Mouse (Mus musculus) liver, embryonic 11.5 days (tissue): ENCODE data around the gene Map1b. TPM values are rescaled to one million over a fixed set of nuclear protein-coding genes. Genes with fewer than 3 reads are reported as not detected.

Experiments
- ATAC-seq: fragments of 200-750 bp; cut with Nextera tagmentation; replicated peaks from 2 replicates; pipeline ENCODE4 v1.8.0; 2017; ENCODE audit warnings: moderate number of reproducible peaks, mild to moderate bottlenecking, moderate TSS enrichment, moderate library complexity; ENCODE audit not compliant: low FRiP score
- DNase-seq: peaks from one replicate; pipeline ENCODE4 v3.0.0-alpha.2; 2017; ENCODE audit warnings: low spot score
- H3K27ac ChIP-seq: fragments of 300-500 bp; sonication (generic); 2 replicates; pipeline ENCODE4 v1.5.1; 2014; ENCODE audit warnings: mild to moderate bottlenecking, low read depth, low read length, control low read depth
- H3K27me3 ChIP-seq: fragments of 300-500 bp; sonication (generic); replicated peaks from 2 replicates; pipeline ENCODE4 v1.6.1; 2014; ENCODE audit warnings: low read length, mixed read lengths; ENCODE audit not compliant: control insufficient read depth, insufficient read depth
- H3K36me3 ChIP-seq: fragments of 300-500 bp; sonication (generic); 2 replicates; pipeline ENCODE4 v1.6.1; 2014; ENCODE audit warnings: mild to moderate bottlenecking, low read length, moderate library complexity, mixed read lengths; ENCODE audit not compliant: control insufficient read depth, insufficient read depth
- H3K4me1 ChIP-seq: fragments of 300-500 bp; sonication (generic); replicated peaks from 2 replicates; pipeline ENCODE4 v1.6.1; 2014; ENCODE audit warnings: low read length, mixed read lengths; ENCODE audit not compliant: control insufficient read depth, insufficient read depth
- H3K4me2 ChIP-seq: fragments of 300-500 bp; sonication (generic); 2 replicates; pipeline ENCODE4 v1.6.1; 2014; ENCODE audit warnings: mild to moderate bottlenecking, control low read depth, moderate library complexity
- H3K4me3 ChIP-seq: fragments of 300-500 bp; sonication (generic); 2 replicates; pipeline ENCODE4 v1.5.1; 2014; ENCODE audit warnings: low read depth, low read length, control low read depth
- H3K9ac ChIP-seq: fragments of 300-500 bp; sonication (generic); 2 replicates; pipeline ENCODE4 v1.6.1; 2014; ENCODE audit warnings: low read depth, low read length, control low read depth
- H3K9me3 ChIP-seq: fragments of 300-500 bp; sonication (generic); 2 replicates; pipeline ENCODE4 v1.6.1; 2016; ENCODE audit warnings: low read length, inconsistent platforms, mixed read lengths; ENCODE audit not compliant: control insufficient read depth
- WGBS: fragments of 180-500 bp; shearing (Covaris S2); extraction: QIAGEN DNeasy Blood & Tissue Kit; methylation state at CpG from one replicate; pipeline ENCODE4 v1.1.7; 2014; 5-methylcytosine and 5-hydroxymethylcytosine counted together
- polyA plus RNA-seq: library from polyadenylated mRNA; unstranded; fragments of >200 nt; fragmentation: Nextera tagmentation; extraction: Ambion mirVana; gene quantifications from 2 replicates; pipeline ENCODE4 v1.2.1, GENCODE M21; 2014

Gene Map1b
- polyA plus RNA-seq, 1 experiment from 2014 or later = 39.6 TPM

- H3K9me3 ChIP-seq = no peaks in the 10 kb centered on the region
- no peaks in the 10 kb centered on the region for H3K36me3 ChIP-seq
- no peak for ATAC-seq
- H3K4me3 ChIP-seq = no peak overlapping the region
- no peak overlapping the region for H3K9ac ChIP-seq
- H3K27ac ChIP-seq = no peak overlapping the region
- H3K4me1 ChIP-seq = no peaks in the 10 kb centered on the region
- DNase-seq = no peak
- no peak overlapping the region for H3K4me2 ChIP-seq
- 85% methylated on average over 7 of the region's 7 CpGs for WGBS
- H3K27me3 ChIP-seq = no peaks in the 10 kb centered on the region
Observed at GRCm38 (mm10) chr13:99387901-99388811, 128.2 kb downstream of the Map1b start.

DNA sequence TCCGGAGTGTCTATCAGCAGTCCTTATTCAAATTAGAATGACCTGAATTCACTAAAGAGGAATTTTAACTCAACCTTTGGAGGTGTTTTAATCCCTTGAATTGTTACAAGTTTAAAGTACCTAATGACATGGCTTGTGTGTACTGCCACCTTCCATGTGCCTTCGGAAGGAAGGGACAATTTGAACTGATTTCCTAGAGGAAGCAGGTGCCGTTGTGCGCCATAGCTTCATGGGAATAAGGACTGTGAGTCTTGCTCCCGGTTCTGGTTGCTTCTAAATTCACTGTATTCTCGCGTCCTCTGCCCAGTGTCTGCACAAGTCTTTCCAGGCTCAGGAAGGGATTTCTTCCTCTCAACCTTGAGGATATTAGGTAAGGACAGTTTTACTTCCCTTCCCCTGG, 130.0 kb downstream of the Map1b start:
- DNase-seq = no peak
- no peaks in the 10 kb centered on the region for H3K27me3 ChIP-seq
- H3K27ac ChIP-seq = no peak overlapping the region
- no peak overlapping the region for H3K4me3 ChIP-seq
- ATAC-seq = no peak
- no peak overlapping the region for H3K9ac ChIP-seq
- H3K4me2 ChIP-seq = no peak overlapping the region
- no peaks in the 10 kb centered on the region for H3K9me3 ChIP-seq
- H3K4me1 ChIP-seq = no peaks in the 10 kb centered on the region
- 90% methylated on average over 7 of the region's 7 CpGs for WGBS
- H3K36me3 ChIP-seq = no peaks in the 10 kb centered on the region

DNA sequence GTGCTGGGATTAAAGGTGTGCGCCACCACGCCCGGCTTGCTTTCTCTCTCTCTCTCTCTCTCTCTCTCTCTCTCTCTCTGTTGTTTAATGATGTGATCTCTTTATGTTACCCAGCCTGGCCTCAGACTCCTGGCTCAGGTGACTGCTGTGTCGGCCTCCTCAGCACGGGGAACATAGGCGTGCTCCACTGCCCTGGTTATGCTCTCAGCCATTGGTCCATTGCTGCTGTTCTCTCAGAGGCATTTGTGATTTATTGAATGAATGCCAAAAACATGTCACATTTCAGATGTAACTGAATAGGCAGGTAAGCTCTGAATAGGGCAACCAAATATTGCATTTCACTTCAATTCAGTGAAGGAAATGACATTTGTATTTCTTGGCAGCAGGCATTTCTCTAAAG, 130.4 kb downstream of the Map1b start:
- 88% methylated on average over 6 of the region's 6 CpGs for WGBS
- DNase-seq (no peak), ATAC-seq (no peak)
- no peaks in the 10 kb centered on the region for H3K4me1 ChIP-seq
- no peak overlapping the region for H3K4me3 ChIP-seq
- no peak overlapping the region for H3K4me2 ChIP-seq
- H3K27me3 ChIP-seq = no peaks in the 10 kb centered on the region
- no peaks in the 10 kb centered on the region for H3K9me3 ChIP-seq
- no peaks in the 10 kb centered on the region for H3K36me3 ChIP-seq
- H3K9ac ChIP-seq = no peak overlapping the region
- H3K27ac ChIP-seq = no peak overlapping the region

DNA sequence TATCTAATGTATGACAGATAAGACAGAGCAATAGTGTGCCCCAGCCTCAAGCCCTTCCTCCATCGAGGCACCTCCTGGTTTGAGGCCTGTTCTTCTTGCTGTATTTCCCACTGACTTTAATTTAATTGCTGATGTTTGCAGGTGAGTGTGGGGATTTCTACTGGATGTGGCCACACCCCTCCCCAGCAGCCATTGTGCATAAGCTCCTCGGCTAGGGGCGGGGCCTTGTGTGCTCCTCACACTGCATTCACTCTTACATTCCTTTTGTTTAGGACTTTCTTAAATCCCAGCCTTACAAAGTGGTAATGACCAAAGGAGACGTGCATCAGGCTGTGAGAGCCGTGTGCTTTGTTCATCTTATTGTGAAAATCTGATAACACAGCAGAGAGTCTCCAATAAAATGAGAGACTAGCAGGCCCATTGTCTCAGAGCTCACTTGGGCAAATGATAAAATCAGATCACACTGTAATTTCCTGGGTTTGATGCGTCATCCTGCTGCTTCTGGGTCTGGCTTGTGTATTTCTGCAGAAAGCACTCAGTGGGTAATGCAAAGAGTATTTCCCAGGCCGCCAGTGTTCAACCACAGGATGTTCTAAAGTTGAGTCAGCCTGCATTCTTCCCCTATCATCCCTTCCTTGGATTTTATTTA, 131.7 kb downstream of the Map1b start:
- no peaks in the 10 kb centered on the region for H3K9me3 ChIP-seq
- no peak overlapping the region for H3K9ac ChIP-seq
- no peak overlapping the region for H3K4me2 ChIP-seq
- DNase-seq = no peak
- H3K27me3 ChIP-seq = no peaks in the 10 kb centered on the region
- H3K4me1 ChIP-seq = no peaks in the 10 kb centered on the region
- H3K27ac ChIP-seq = no peak overlapping the region
- 80% methylated on average over 7 of the region's 7 CpGs for WGBS
- no peaks in the 10 kb centered on the region for H3K36me3 ChIP-seq
- H3K4me3 ChIP-seq = no peak overlapping the region
- ATAC-seq = no peak

GRCm38 (mm10) chr13:99382373-99382772, 134.0 kb downstream of the Map1b start:
- Histone ChIP-seq H3K9me3 (no peaks in the 10 kb centered on the region), H3K27me3 (no peaks in the 10 kb centered on the region), H3K27ac (no peak overlapping the region), H3K4me3 (no peak overlapping the region), H3K9ac (no peak overlapping the region), H3K4me1 (no peaks in the 10 kb centered on the region), H3K4me2 (no peak overlapping the region), H3K36me3 (peaks cover 4% of the 10 kb centered on the region; the same call in 1 of the 2 replicates)
- 57% methylated on average over 6 of the region's 6 CpGs for WGBS
- ATAC-seq (no peak), DNase-seq (no peak)

DNA sequence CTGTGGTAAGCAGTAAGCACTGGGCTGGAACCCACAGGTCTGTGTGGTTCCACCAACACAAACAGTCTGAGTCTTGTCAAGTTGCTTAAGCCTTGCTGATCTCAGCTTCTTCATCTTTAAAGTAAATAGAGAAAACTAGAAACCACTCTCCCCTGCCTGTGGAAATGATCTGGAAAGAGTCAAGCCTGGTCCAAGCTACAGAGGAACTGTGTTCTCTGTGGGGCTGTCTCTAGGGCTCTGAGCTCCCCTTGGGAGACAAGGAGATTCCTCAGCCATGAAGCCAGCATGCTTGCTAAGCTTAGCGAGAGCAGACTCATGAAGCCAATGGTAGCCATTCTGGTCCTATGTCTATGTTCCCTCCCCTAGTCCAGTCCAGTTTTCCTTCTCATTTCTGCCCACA, 138.1 kb downstream of the Map1b start:
- Histone ChIP-seq H3K36me3 (peaks cover 5% of the 10 kb centered on the region; the same call in 1 of the 2 replicates), H3K27me3 (no peaks in the 10 kb centered on the region), H3K4me2 (no peak overlapping the region), H3K27ac (no peak overlapping the region), H3K9me3 (no peaks in the 10 kb centered on the region), H3K4me3 (no peak overlapping the region), H3K9ac (no peak overlapping the region), H3K4me1 (no peaks in the 10 kb centered on the region)
- DNase-seq = no peak
- ATAC-seq = no peak
- 96% methylated on average over 1 of the region's 1 CpGs for WGBS

DNA sequence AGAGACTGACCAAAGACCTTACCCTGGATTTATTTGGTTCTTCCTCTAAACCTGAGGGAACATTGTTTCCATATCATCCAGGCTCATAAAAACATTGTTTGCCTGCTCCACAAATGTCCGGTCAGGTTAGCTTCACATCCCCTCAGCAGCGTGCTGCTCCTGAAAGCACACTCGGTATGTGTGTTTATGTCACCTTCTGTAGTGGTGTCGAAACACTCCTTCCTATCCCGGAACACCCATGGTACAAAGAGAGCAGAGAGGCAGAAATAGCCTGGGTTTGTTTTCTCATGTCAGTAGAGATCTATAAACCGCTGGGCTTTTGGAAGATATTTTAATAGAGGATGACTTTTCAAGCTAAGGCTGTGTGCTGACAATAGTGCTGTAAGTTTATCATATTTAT, 139.3 kb downstream of the Map1b start:
- Histone ChIP-seq H3K9ac (no peak overlapping the region), H3K4me1 (no peaks in the 10 kb centered on the region), H3K36me3 (peaks cover 5% of the 10 kb centered on the region; the same call in 1 of the 2 replicates), H3K4me2 (no peak overlapping the region), H3K4me3 (no peak overlapping the region), H3K27ac (no peak overlapping the region), H3K27me3 (no peaks in the 10 kb centered on the region), H3K9me3 (no peaks in the 10 kb centered on the region)
- DNase-seq = no peak
- ATAC-seq = no peak
- WGBS = 90% methylated on average over 6 of the region's 6 CpGs

- 44% methylated on average over 6 of the region's 6 CpGs for WGBS
- no peak overlapping the region for H3K9ac ChIP-seq
- DNase-seq = peak; percentile 61
- no peak overlapping the region for H3K4me3 ChIP-seq
- no peak overlapping the region for H3K4me2 ChIP-seq
- ATAC-seq = no peak
- H3K27me3 ChIP-seq = no peaks in the 10 kb centered on the region
- no peaks in the 10 kb centered on the region for H3K9me3 ChIP-seq
- H3K27ac ChIP-seq = no peak overlapping the region
- H3K36me3 ChIP-seq = peaks cover 5% of the 10 kb centered on the region; the same call in 1 of the 2 replicates
- no peaks in the 10 kb centered on the region for H3K4me1 ChIP-seq
Observed at GRCm38 (mm10) chr13:99375550-99375949, 140.8 kb downstream of the Map1b start.
